Mouse (Mus musculus) olfactory bulb, adult 2 months (tissue): ENCODE data around the gene Mcm5.

Experiments used
- CTCF ChIP-seq: fragments of 200-500 bp; IDR thresholded peaks from 2 replicates; pipeline ENCODE4 v1.5.1; 2012; ENCODE audit warnings: low read depth, mild to moderate bottlenecking, low read length, moderate library complexity; ENCODE audit not compliant: insufficient read depth
- POLR2A ChIP-seq: fragments of 200-500 bp; IDR thresholded peaks from 2 replicates; pipeline ENCODE4 v1.6.1; 2012; ENCODE audit warnings: mild to moderate bottlenecking, low read depth, low read length, moderate library complexity; ENCODE audit not compliant: insufficient read depth

DNA sequence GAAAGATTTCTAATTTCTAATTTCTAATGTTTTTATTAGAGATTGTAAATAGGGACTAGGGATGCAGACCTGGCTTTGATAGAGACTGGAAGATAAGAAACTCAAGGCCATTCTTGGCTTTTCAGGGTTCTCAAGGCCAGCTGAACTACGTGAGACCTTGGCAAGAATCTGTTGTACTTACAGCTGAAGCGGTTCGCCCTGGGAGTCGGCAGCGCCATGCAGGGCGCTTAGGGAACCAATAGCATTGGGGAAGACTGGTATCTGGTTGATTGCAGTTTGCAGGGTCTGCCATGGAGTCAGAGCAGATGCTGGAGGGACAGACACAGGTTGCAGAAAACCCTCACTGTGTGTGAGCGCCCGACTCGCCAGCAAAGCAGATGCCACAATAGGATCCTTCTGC is 30.5 kb upstream of the Mcm5 start:
- TF ChIP-seq CTCF = no peak
- TF ChIP-seq POLR2A = no peak
